Mouse (Mus musculus) spleen, adult 2 months (tissue): ENCODE results near the gene Rpsa.

Experiments used
- CTCF ChIP-seq: fragments of 200-500 bp; IDR thresholded peaks from 2 replicates; pipeline ENCODE4 v1.5.1; 2011; ENCODE audit warnings: mild to moderate bottlenecking, inconsistent platforms; ENCODE audit not compliant: insufficient read depth, insufficient read length, insufficient replicate concordance; ENCODE audit errors: extremely low read depth
- POLR2A ChIP-seq: fragments of 200-500 bp; IDR thresholded peaks from 2 replicates; pipeline ENCODE4 v1.6.1; 2011; ENCODE audit warnings: low read depth, low read length, inconsistent platforms

GRCm38 (mm10) chr9:120174436-120175137 lies 47.1 kb downstream of the Rpsa start:
- TF ChIP-seq CTCF = no peak
- no peak for TF ChIP-seq POLR2A
